Mouse (Mus musculus): ENCODE measurements around the gene Vamp8. TPM values are rescaled to one million over a fixed set of nuclear protein-coding genes. Genes with fewer than 3 reads are reported as not detected.

Gene Vamp8
- total and polyA plus RNA-seq, 3 experiments = 69.3 to 85.6 (median 78.8) TPM

DNA sequence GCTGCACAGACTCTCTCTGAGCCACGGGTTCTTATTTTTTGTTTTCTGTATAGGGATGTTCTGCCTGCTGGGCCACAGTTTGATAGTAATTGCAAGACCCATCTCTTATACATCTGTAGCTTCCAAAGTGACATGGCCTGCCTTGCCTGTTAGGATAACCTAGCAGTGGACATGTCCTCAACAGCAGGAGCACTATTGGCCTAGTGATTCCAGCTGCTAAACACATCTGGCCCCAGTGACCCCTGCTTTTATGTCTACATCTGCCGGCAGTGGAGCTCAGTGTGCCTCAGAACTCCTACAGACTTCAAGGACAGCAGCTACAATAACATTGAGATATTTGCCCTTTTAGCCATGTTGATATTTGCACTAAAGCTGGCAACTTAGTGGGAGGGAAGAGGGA is 9.5 kb upstream of the Vamp8 start:
- Histone ChIP-seq H3K27me3 (ENCODE audit: control insufficient read depth, insufficient read depth, low read length) (no peaks in the 10 kb centered on the region), H3K27ac (no peak overlapping the region), H3K4me3 (no peak overlapping the region), H3K36me3 (ENCODE audit: control insufficient read depth, insufficient read depth, low read length) (no peaks in the 10 kb centered on the region), H3K79me2 (replicated peaks; ENCODE audit: control insufficient read depth, insufficient read depth, low read length) (no peaks in the 10 kb centered on the region), H3K4me1 (ENCODE audit: control insufficient read depth, insufficient read depth, low read length) (no peaks in the 10 kb centered on the region; the same call in 1 of the 2 replicates), H3K9ac (ENCODE audit: low read depth, low read length) (no peak overlapping the region)
- DNase-seq = no peak
- no peak for TF ChIP-seq EP300 (IDR thresholded peaks at IDR 0.05; ENCODE audit: insufficient read depth, low read depth, low read length)
- no peak for TF ChIP-seq CTCF (IDR thresholded peaks at IDR 0.05)
- TF ChIP-seq POLR2A (IDR thresholded peaks at IDR 0.05; ENCODE audit: insufficient read depth, low read depth, low read length) = no peak
- intact Hi-C loops (cut with DNase I) = no loop called here
- 68% methylated on average over 2 of the region's 2 CpGs for WGBS

DNA sequence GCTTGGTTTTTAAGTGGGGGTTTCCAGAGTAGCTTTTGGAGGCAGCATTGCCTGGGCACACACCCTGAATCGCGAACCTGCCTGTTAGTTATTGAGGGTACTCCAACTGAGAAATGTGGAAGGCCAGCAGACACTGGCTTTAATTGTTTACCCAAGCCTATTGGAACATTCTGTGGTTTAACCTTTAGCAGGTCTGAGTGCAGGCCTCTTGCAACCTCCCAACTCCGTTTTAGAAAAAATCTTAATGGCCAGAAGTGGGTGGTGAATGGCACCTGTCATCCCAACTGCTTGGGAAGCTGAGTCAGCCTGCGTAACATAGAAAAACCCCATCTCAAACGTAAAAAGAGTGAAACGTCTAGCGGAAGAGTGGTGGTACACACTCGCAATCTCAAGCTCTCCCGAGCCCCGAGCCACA is 6.3 kb upstream of the Vamp8 start:
- H3K9ac ChIP-seq (ENCODE audit: low read depth, low read length) = no peak overlapping the region
- H3K4me3 ChIP-seq = no peak overlapping the region
- H3K79me2 ChIP-seq (replicated peaks; ENCODE audit: control insufficient read depth, insufficient read depth, low read length) = no peaks in the 10 kb centered on the region
- peaks cover 3% of the 10 kb centered on the region; the same call in 1 of the 2 replicates for H3K4me1 ChIP-seq (ENCODE audit: control insufficient read depth, insufficient read depth, low read length)
- H3K36me3 ChIP-seq (ENCODE audit: control insufficient read depth, insufficient read depth, low read length) = no peaks in the 10 kb centered on the region
- H3K27ac ChIP-seq = no peak overlapping the region
- H3K27me3 ChIP-seq (ENCODE audit: control insufficient read depth, insufficient read depth, low read length) = no peaks in the 10 kb centered on the region
- DNase-seq = no peak
- TF ChIP-seq CTCF (IDR thresholded peaks at IDR 0.05) (no peak), EP300 (IDR thresholded peaks at IDR 0.05; ENCODE audit: insufficient read depth, low read depth, low read length) (no peak), POLR2A (IDR thresholded peaks at IDR 0.05; ENCODE audit: insufficient read depth, low read depth, low read length) (no peak)
- WGBS = 85% methylated on average over 10 of the region's 10 CpGs
- intact Hi-C loops (cut with DNase I) = no loop called here

DNA sequence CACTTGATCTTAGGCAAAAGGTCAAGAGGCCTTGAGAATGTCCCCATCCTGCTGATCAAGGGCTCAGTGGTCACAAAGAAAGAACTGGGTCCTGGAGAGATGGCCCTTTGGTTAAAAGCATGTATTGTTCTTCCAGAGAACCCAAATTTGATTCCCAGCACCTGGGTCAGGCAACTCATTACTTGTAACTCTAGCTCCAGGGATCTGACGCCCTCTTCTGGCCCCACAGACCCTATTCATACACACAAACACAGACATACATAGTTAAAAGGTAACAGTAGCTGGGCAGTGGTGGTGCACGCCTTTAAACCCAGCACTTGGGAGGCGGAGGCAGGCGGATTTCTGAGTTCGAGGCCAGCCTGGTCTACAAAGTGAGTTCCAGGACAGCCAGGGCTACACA is 1.8 kb upstream of the Vamp8 start:
- intact Hi-C loops (cut with DNase I) = no loop called here
- no peaks in the 10 kb centered on the region for H3K79me2 ChIP-seq (replicated peaks; ENCODE audit: control insufficient read depth, insufficient read depth, low read length)
- H3K4me1 ChIP-seq (ENCODE audit: control insufficient read depth, insufficient read depth, low read length) = peaks cover 7% of the 10 kb centered on the region
- H3K27ac ChIP-seq = no peak overlapping the region; the same call in 1 of the 2 replicates
- no peaks in the 10 kb centered on the region for H3K27me3 ChIP-seq (ENCODE audit: control insufficient read depth, insufficient read depth, low read length)
- DNase-seq = no peak
- no peak overlapping the region for H3K9ac ChIP-seq (ENCODE audit: low read depth, low read length)
- H3K36me3 ChIP-seq (ENCODE audit: control insufficient read depth, insufficient read depth, low read length) = no peaks in the 10 kb centered on the region
- no peak overlapping the region for H3K4me3 ChIP-seq
- 94% methylated on average over 5 of the region's 5 CpGs for WGBS
- no peak for TF ChIP-seq CTCF (IDR thresholded peaks at IDR 0.05)
- no peak for TF ChIP-seq POLR2A (IDR thresholded peaks at IDR 0.05; ENCODE audit: insufficient read depth, low read depth, low read length)
- no peak for TF ChIP-seq EP300 (IDR thresholded peaks at IDR 0.05; ENCODE audit: insufficient read depth, low read depth, low read length)

DNA sequence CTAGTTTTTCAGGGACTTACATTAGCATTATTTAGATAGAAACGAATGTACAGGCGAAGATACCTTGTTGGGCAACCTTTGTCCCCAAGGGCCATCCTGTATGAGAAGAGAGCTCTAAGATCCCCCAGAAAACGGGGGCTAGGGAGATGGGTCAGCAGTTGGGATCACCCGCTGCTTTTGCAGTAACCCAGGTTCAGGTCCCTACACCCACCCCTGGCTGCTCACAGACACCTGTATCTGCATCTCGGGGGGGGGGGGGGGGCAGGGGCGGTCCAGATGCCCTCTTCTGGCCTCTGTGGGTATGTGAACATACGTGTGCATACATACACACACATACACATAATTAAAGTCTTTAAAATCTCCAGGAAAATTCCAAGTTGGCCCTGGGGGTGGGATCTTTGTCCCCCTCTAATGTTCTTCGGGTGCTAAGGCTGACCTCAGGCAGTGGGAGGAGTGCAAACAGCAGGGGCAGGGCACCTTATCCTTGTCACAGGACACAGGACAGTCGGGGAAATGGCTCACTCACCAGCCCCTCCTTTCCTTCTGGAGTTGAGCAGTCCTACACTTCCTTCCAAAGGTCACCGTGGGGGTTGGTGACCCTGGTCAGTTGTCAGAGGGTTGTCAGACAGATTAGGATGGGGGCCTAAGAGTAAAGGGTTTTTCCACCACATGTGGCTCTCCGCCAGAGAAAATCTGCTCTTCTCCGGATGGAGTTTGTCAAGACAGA is 455 bp upstream of the Vamp8 start:
- Histone ChIP-seq H3K27me3 (ENCODE audit: control insufficient read depth, insufficient read depth, low read length) (no peaks in the 10 kb centered on the region), H3K9ac (ENCODE audit: low read depth, low read length) (no peak overlapping the region; the same call in 1 of the 2 replicates), H3K4me1 (ENCODE audit: control insufficient read depth, insufficient read depth, low read length) (peaks cover 7% of the 10 kb centered on the region), H3K27ac (peak overlapping the region; percentile 92), H3K36me3 (ENCODE audit: control insufficient read depth, insufficient read depth, low read length) (no peaks in the 10 kb centered on the region), H3K79me2 (replicated peaks; ENCODE audit: control insufficient read depth, insufficient read depth, low read length) (no peaks in the 10 kb centered on the region), H3K4me3 (peak overlapping the region; percentile 54)
- intact Hi-C loops (cut with DNase I) = no loop called here
- peak; percentile 31 for TF ChIP-seq CTCF (IDR thresholded peaks at IDR 0.05)
- peak; percentile 44; the same call in 1 of the 2 replicates for TF ChIP-seq EP300 (IDR thresholded peaks at IDR 0.05; ENCODE audit: insufficient read depth, low read depth, low read length)
- peak; percentile 67 for TF ChIP-seq POLR2A (IDR thresholded peaks at IDR 0.05; ENCODE audit: insufficient read depth, low read depth, low read length)
- 16% methylated on average over 12 of the region's 12 CpGs for WGBS
- DNase-seq = peak; percentile 72 to 81

DNA sequence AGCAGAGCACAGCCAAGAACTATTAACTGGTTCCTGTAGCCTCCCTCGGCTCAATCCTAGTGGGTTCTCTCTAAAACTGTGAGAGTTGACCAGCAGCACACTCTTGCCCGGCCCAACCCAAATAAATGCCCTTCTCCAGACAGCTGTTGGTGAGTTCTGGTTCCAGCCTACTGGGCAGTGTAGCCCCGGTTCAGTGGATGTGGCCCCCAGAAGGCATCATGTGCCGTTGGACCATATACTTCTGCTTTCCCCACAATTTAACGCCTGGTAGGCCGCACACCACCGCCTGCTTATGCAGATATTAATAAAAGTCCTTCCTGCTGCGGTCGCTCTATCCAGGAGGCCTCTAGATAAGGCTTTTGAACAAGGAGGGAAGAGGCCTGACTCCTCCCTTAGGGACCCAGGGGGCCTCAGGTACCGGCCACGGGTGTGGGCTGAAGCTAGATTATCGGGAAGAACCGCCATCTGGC is 997 bp downstream of the Vamp8 start:
- H3K79me2 ChIP-seq (replicated peaks; ENCODE audit: control insufficient read depth, insufficient read depth, low read length) = no peaks in the 10 kb centered on the region
- H3K27ac ChIP-seq = peak overlapping the region; percentile 92
- 1% methylated on average over 13 of the region's 13 CpGs for WGBS
- H3K36me3 ChIP-seq (ENCODE audit: control insufficient read depth, insufficient read depth, low read length) = no peaks in the 10 kb centered on the region
- H3K27me3 ChIP-seq (ENCODE audit: control insufficient read depth, insufficient read depth, low read length) = no peaks in the 10 kb centered on the region
- peak overlapping the region; percentile 85 for H3K9ac ChIP-seq (ENCODE audit: low read depth, low read length)
- intact Hi-C loops (cut with DNase I) = no loop called here
- peak overlapping the region; percentile 54 for H3K4me3 ChIP-seq
- TF ChIP-seq POLR2A (IDR thresholded peaks at IDR 0.05; ENCODE audit: insufficient read depth, low read depth, low read length) (no peak), CTCF (IDR thresholded peaks at IDR 0.05) (no peak), EP300 (IDR thresholded peaks at IDR 0.05; ENCODE audit: insufficient read depth, low read depth, low read length) (no peak)
- H3K4me1 ChIP-seq (ENCODE audit: control insufficient read depth, insufficient read depth, low read length) = peaks cover 7% of the 10 kb centered on the region
- DNase-seq = no peak

DNA sequence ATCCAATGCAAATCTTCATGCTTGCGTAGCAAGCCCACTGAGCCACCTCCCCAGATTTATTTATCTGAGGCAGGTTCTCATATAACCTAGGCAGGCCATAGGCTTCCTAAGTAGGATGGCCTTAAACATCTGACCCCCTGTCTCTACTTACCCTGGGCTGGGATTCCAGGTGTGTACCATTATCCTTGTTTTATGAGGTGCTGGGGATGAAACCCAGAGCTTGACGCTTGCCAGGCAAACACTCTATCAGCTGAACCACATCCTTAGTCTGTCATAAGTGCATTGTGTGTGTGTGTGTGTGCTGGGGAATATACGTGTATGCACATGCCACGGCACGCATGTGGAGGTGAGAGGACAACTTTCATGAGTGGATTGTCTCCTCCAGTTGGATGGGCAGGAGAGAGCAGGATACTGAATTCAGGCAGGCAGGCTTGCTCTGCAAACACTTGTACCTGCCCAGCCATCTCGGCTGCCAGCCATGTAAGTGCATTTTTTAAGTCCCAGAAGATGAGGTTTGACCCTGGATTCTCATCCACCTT is 1.6 kb downstream of the Vamp8 start:
- H3K27ac ChIP-seq = peak overlapping the region; percentile 92
- intact Hi-C loops (cut with DNase I) = no loop called here
- H3K9ac ChIP-seq (ENCODE audit: low read depth, low read length) = no peak overlapping the region

More for the DNA sequence above, 1.6 kb downstream of the Vamp8 start:
- Histone ChIP-seq H3K4me3 (no peak overlapping the region; the same call in 1 of the 2 replicates), H3K79me2 (replicated peaks; ENCODE audit: control insufficient read depth, insufficient read depth, low read length) (no peaks in the 10 kb centered on the region), H3K4me1 (ENCODE audit: control insufficient read depth, insufficient read depth, low read length) (peaks cover 5% of the 10 kb centered on the region), H3K36me3 (ENCODE audit: control insufficient read depth, insufficient read depth, low read length) (no peaks in the 10 kb centered on the region), H3K27me3 (ENCODE audit: control insufficient read depth, insufficient read depth, low read length) (no peaks in the 10 kb centered on the region)
- WGBS = 72% methylated on average over 6 of the region's 6 CpGs
- no peak for TF ChIP-seq POLR2A (IDR thresholded peaks at IDR 0.05; ENCODE audit: insufficient read depth, low read depth, low read length)
- TF ChIP-seq CTCF (IDR thresholded peaks at IDR 0.05) = no peak
- no peak for TF ChIP-seq EP300 (IDR thresholded peaks at IDR 0.05; ENCODE audit: insufficient read depth, low read depth, low read length)
- DNase-seq = no peak
